Mouse (Mus musculus) liver, embryonic 14.5 days (tissue): ENCODE results near the gene Hdac11. TPM values are rescaled to one million over a fixed set of nuclear protein-coding genes. Genes with fewer than 3 reads are reported as not detected.

Experiments used
- ATAC-seq: fragments of 200-750 bp; cut with Nextera tagmentation; 2 replicates; pipeline ENCODE4 v1.8.0; 2017; ENCODE audit warnings: moderate number of reproducible peaks, mild to moderate bottlenecking, moderate library complexity; ENCODE audit not compliant: insufficient read depth
- DNase-seq, 3 experiments: peaks; one replicate each; pipeline ENCODE4 v3.0.0-alpha.2; 2012 to 2013; ENCODE audit warnings: low read depth in 3 of 3, low spot score in 3 of 3
- H3K27ac ChIP-seq: fragments of 300-500 bp; sonication (generic); 2 replicates; pipeline ENCODE4 v1.5.1; 2014; ENCODE audit warnings: moderate library complexity, mild to moderate bottlenecking, control low read depth, inconsistent platforms
- H3K27me3 ChIP-seq: fragments of 300-500 bp; sonication (generic); 2 replicates; pipeline ENCODE4 v1.6.1; 2014; ENCODE audit warnings: mild to moderate bottlenecking, low read length, moderate library complexity; ENCODE audit not compliant: control insufficient read depth, insufficient read depth
- H3K36me3 ChIP-seq: fragments of 300-500 bp; sonication (generic); replicated peaks from 2 replicates; pipeline ENCODE4 v1.6.1; 2014; ENCODE audit warnings: low read depth; ENCODE audit not compliant: control insufficient read depth, insufficient read depth
- H3K4me1 ChIP-seq, 2 experiments: fragments of 200-500 bp in 1 of 2; fragments of 300-500 bp in 1 of 2; sonication (generic) in 1 of 2; replicated peaks; 2 replicates each; pipeline ENCODE4 v1.6.1; 2012 to 2014; ENCODE audit warnings: antibody characterized with exemption in 1 of 2, inconsistent platforms in 1 of 2, low read length in 1 of 2; ENCODE audit not compliant: control insufficient read depth in 2 of 2, insufficient read depth in 2 of 2
- H3K4me2 ChIP-seq: fragments of 300-500 bp; sonication (generic); 2 replicates; pipeline ENCODE4 v1.6.1; 2014; ENCODE audit warnings: low read depth, mild to moderate bottlenecking, control low read depth, moderate library complexity
- H3K4me3 ChIP-seq, 2 experiments: fragments of 200-500 bp in 1 of 2; fragments of 300-500 bp in 1 of 2; sonication (generic) in 1 of 2; 2 replicates each; pipeline ENCODE4 v1.5.1; 2012 to 2014; ENCODE audit warnings: low read depth in 2 of 2, low read length in 2 of 2, mild to moderate bottlenecking in 2 of 2, control low read depth in 1 of 2, inconsistent platforms in 1 of 2, moderate library complexity in 1 of 2; ENCODE audit not compliant: insufficient read depth in 1 of 2
- H3K9ac ChIP-seq: fragments of 300-500 bp; sonication (generic); replicated peaks from 2 replicates; pipeline ENCODE4 v1.6.1; 2014; ENCODE audit warnings: mild to moderate bottlenecking, control low read depth, moderate library complexity
- H3K9me3 ChIP-seq: fragments of 300-500 bp; sonication (generic); 2 replicates; pipeline ENCODE4 v1.6.1; 2016; ENCODE audit warnings: low read length, mixed read lengths; ENCODE audit not compliant: control insufficient read depth
- CTCF ChIP-seq: IDR thresholded peaks from 2 replicates; pipeline ENCODE4 v1.5.1; 2016; ENCODE audit warnings: antibody characterized with exemption, low read depth, control low read depth
- EP300 ChIP-seq: IDR thresholded peaks from 2 replicates; pipeline ENCODE4 v1.6.1; 2016; ENCODE audit warnings: antibody characterized with exemption, low read depth
- WGBS: fragments of 180-500 bp; shearing (Covaris S2); extraction: QIAGEN DNeasy Blood & Tissue Kit; methylation state at CpG from one replicate; pipeline ENCODE4 v1.1.7; 2014; ENCODE audit not compliant: insufficient replicate concordance; 5-methylcytosine and 5-hydroxymethylcytosine counted together
- polyA plus RNA-seq, 2 experiments: library from polyadenylated mRNA; depleted of rRNA in 1 of 2; stranded (reverse) in 1 of 2; unstranded in 1 of 2; fragments of >200 nt; fragmentation: Nextera tagmentation in 1 of 2; extraction: Ambion mirVana in 1 of 2; gene quantifications; 2 replicates each; pipeline versions ENCODE4 v1.2.1 to v1.2.3; 2012 to 2014

Hdac11 gene
- polyA plus RNA-seq, 2 experiments, result 4.8 to 12.1 TPM

- H3K4me3 ChIP-seq, result no peak overlapping the region
- ATAC-seq (no peak), DNase-seq (no peak)
- no peak overlapping the region for H3K4me2 ChIP-seq
- no peaks in the 10 kb centered on the region for H3K9me3 ChIP-seq
- H3K4me1 ChIP-seq, result peaks cover 0 to 1% of the 10 kb centered on the region in 2 experiments; a peak in 1 of 4 replicates
- 33% methylated on average over 2 of the region's 2 CpGs for WGBS
- no peaks in the 10 kb centered on the region for H3K27me3 ChIP-seq
- H3K27ac ChIP-seq, result no peak overlapping the region
- no peak overlapping the region for H3K9ac ChIP-seq
- H3K36me3 ChIP-seq, result no peaks in the 10 kb centered on the region
- no peak for TF ChIP-seq CTCF
- no peak for TF ChIP-seq EP300
Measured at GRCm38 (mm10) chr6:91198456-91198855, 42.0 kb downstream of the Hdac11 start.

GRCm38 (mm10) chr6:91200429-91201188 is 44.1 kb downstream of the Hdac11 start:
- no peak for TF ChIP-seq EP300
- no peak for TF ChIP-seq CTCF
- H3K27me3 ChIP-seq, result no peaks in the 10 kb centered on the region
- no peaks in the 10 kb centered on the region for H3K9me3 ChIP-seq
- no peaks in the 10 kb centered on the region for H3K4me1 ChIP-seq
- DNase-seq (no peak), ATAC-seq (no peak)
- 53% methylated on average over 8 of the region's 8 CpGs for WGBS
- no peak overlapping the region for H3K4me2 ChIP-seq
- no peak overlapping the region for H3K27ac ChIP-seq
- H3K4me3 ChIP-seq, result no peak overlapping the region
- no peak overlapping the region for H3K9ac ChIP-seq
- H3K36me3 ChIP-seq, result no peaks in the 10 kb centered on the region

GRCm38 (mm10) chr6:91201881-91202341 is 45.4 kb downstream of the Hdac11 start:
- H3K9me3 ChIP-seq, result no peaks in the 10 kb centered on the region
- H3K4me2 ChIP-seq, result no peak overlapping the region
- DNase-seq (no peak), ATAC-seq (no peak)
- no peak overlapping the region for H3K27ac ChIP-seq
- 53% methylated on average over 8 of the region's 8 CpGs for WGBS
- no peak overlapping the region for H3K4me3 ChIP-seq
- H3K36me3 ChIP-seq, result no peaks in the 10 kb centered on the region
- no peaks in the 10 kb centered on the region for H3K27me3 ChIP-seq
- H3K9ac ChIP-seq, result no peak overlapping the region
- TF ChIP-seq EP300 (no peak), CTCF (no peak)
- H3K4me1 ChIP-seq, result no peaks in the 10 kb centered on the region

- Histone ChIP-seq H3K9me3 (no peaks in the 10 kb centered on the region), H3K4me3 (no peak overlapping the region), H3K36me3 (no peaks in the 10 kb centered on the region), H3K27me3 (no peaks in the 10 kb centered on the region), H3K4me2 (no peak overlapping the region), H3K27ac (no peak overlapping the region), H3K4me1 (no peaks in the 10 kb centered on the region), H3K9ac (no peak overlapping the region)
- ATAC-seq, result no peak
- no peak for DNase-seq
- 47% methylated on average over 4 of the region's 4 CpGs for WGBS
- TF ChIP-seq EP300 (no peak), CTCF (no peak)
Measured at GRCm38 (mm10) chr6:91202571-91202970, 46.1 kb downstream of the Hdac11 start.

- ATAC-seq (no peak), DNase-seq (no peak)
- Histone ChIP-seq H3K4me2 (no peak overlapping the region), H3K4me1 (no peaks in the 10 kb centered on the region), H3K9ac (no peak overlapping the region), H3K36me3 (no peaks in the 10 kb centered on the region), H3K4me3 (no peak overlapping the region), H3K9me3 (no peaks in the 10 kb centered on the region), H3K27me3 (no peaks in the 10 kb centered on the region; the same call in 1 of the 2 replicates), H3K27ac (no peak overlapping the region)
- WGBS, result 57% methylated on average over 3 of the region's 3 CpGs
- TF ChIP-seq EP300 (no peak), CTCF (no peak)
Measured at GRCm38 (mm10) chr6:91205346-91205745, 48.9 kb downstream of the Hdac11 start.
